Mouse (Mus musculus): Measurements from ENCODE around the gene Tagln2. TPM values are rescaled to one million over a fixed set of nuclear protein-coding genes. Genes with fewer than 3 reads are reported as not detected.

Tagln2 gene
- total and polyA plus RNA-seq, 2 experiments from 2014 or later = 203 to 235 TPM

GRCm38 (mm10) chr1:172463387-172464333 is 36.2 kb upstream of the Tagln2 start:
- TF ChIP-seq CTCF (IDR thresholded peaks at IDR 0.05; ENCODE audit: low read depth) = no peak
- TF ChIP-seq EP300 (IDR thresholded peaks at IDR 0.05; ENCODE audit: low read depth) = no peak
- WGBS = 74% methylated on average over 16 of the region's 16 CpGs
- ATAC-seq (ENCODE audit: insufficient read depth, low read depth) = no peak

GRCm38 (mm10) chr1:172468301-172468877 is 31.5 kb upstream of the Tagln2 start:
- Histone ChIP-seq H3K9me3 (replicated peaks; ENCODE audit: control insufficient read depth, low read length) (no peaks in the 10 kb centered on the region), H3K9ac (replicated peaks; ENCODE audit: low read depth, low read length) (no peak overlapping the region), H3K4me2 (ENCODE audit: low read depth, low read length) (no peak overlapping the region), H3K36me3 (replicated peaks; ENCODE audit: control insufficient read depth, insufficient read depth, low read length) (no peaks in the 10 kb centered on the region), H3K4me1 (ENCODE audit: control insufficient read depth, insufficient read depth) (no peaks in the 10 kb centered on the region), H3K27me3 (ENCODE audit: control insufficient read depth, insufficient read depth, low read length) (no peaks in the 10 kb centered on the region), H3K27ac (ENCODE audit: low read depth) (no peak overlapping the region), H3K4me3 (ENCODE audit: low read depth, low read length) (no peak overlapping the region)
- TF ChIP-seq CTCF (IDR thresholded peaks at IDR 0.05; ENCODE audit: low read depth) (no peak), EP300 (IDR thresholded peaks at IDR 0.05; ENCODE audit: low read depth) (no peak)
- ATAC-seq (ENCODE audit: insufficient read depth, low read depth) = no peak
- DNase-seq (ENCODE audit: low spot score) = no peak
- 81% methylated on average over 11 of the region's 11 CpGs for WGBS

More at GRCm38 (mm10) chr1:172463387-172464333, 36.2 kb upstream of the Tagln2 start:
- Histone ChIP-seq H3K4me2 (ENCODE audit: low read depth, low read length) (no peak overlapping the region), H3K36me3 (replicated peaks; ENCODE audit: control insufficient read depth, insufficient read depth, low read length) (no peaks in the 10 kb centered on the region), H3K4me1 (ENCODE audit: control insufficient read depth, insufficient read depth) (no peaks in the 10 kb centered on the region), H3K27me3 (ENCODE audit: control insufficient read depth, insufficient read depth, low read length) (no peaks in the 10 kb centered on the region), H3K9me3 (replicated peaks; ENCODE audit: control insufficient read depth, low read length) (no peaks in the 10 kb centered on the region), H3K4me3 (ENCODE audit: low read depth, low read length) (no peak overlapping the region), H3K27ac (ENCODE audit: low read depth) (no peak overlapping the region), H3K9ac (replicated peaks; ENCODE audit: low read depth, low read length) (no peak overlapping the region)
- DNase-seq (ENCODE audit: low spot score) = no peak

- Histone ChIP-seq H3K27ac (ENCODE audit: low read depth) (no peak overlapping the region), H3K4me1 (ENCODE audit: control insufficient read depth, insufficient read depth) (no peaks in the 10 kb centered on the region), H3K27me3 (ENCODE audit: control insufficient read depth, insufficient read depth, low read length) (no peaks in the 10 kb centered on the region), H3K4me3 (ENCODE audit: low read depth, low read length) (no peak overlapping the region), H3K9me3 (replicated peaks; ENCODE audit: control insufficient read depth, low read length) (no peaks in the 10 kb centered on the region), H3K36me3 (replicated peaks; ENCODE audit: control insufficient read depth, insufficient read depth, low read length) (no peaks in the 10 kb centered on the region), H3K9ac (replicated peaks; ENCODE audit: low read depth, low read length) (no peak overlapping the region), H3K4me2 (ENCODE audit: low read depth, low read length) (no peak overlapping the region)
- DNase-seq (ENCODE audit: low spot score) (no peak), ATAC-seq (ENCODE audit: insufficient read depth, low read depth) (no peak)
- WGBS = 59% methylated on average over 5 of the region's 5 CpGs
- TF ChIP-seq CTCF (IDR thresholded peaks at IDR 0.05; ENCODE audit: low read depth) = no peak
Measured at GRCm38 (mm10) chr1:172469373-172469772, 30.5 kb upstream of the Tagln2 start.

GRCm38 (mm10) chr1:172469810-172470448 is 29.9 kb upstream of the Tagln2 start:
- DNase-seq (ENCODE audit: low spot score) (no peak), ATAC-seq (ENCODE audit: insufficient read depth, low read depth) (no peak)
- Histone ChIP-seq H3K27me3 (ENCODE audit: control insufficient read depth, insufficient read depth, low read length) (no peaks in the 10 kb centered on the region), H3K9me3 (replicated peaks; ENCODE audit: control insufficient read depth, low read length) (no peaks in the 10 kb centered on the region), H3K27ac (ENCODE audit: low read depth) (no peak overlapping the region), H3K9ac (replicated peaks; ENCODE audit: low read depth, low read length) (no peak overlapping the region), H3K4me3 (ENCODE audit: low read depth, low read length) (no peak overlapping the region), H3K36me3 (replicated peaks; ENCODE audit: control insufficient read depth, insufficient read depth, low read length) (no peaks in the 10 kb centered on the region), H3K4me1 (ENCODE audit: control insufficient read depth, insufficient read depth) (no peaks in the 10 kb centered on the region), H3K4me2 (ENCODE audit: low read depth, low read length) (no peak overlapping the region)
- TF ChIP-seq EP300 (IDR thresholded peaks at IDR 0.05; ENCODE audit: low read depth) = no peak
- TF ChIP-seq CTCF (IDR thresholded peaks at IDR 0.05; ENCODE audit: low read depth) = no peak
- 45% methylated on average over 8 of the region's 8 CpGs for WGBS

GRCm38 (mm10) chr1:172472909-172473308 is 26.9 kb upstream of the Tagln2 start:
- ATAC-seq (ENCODE audit: insufficient read depth, low read depth) (no peak), DNase-seq (ENCODE audit: low spot score) (no peak)
- H3K27me3 ChIP-seq (ENCODE audit: control insufficient read depth, insufficient read depth, low read length) = no peaks in the 10 kb centered on the region
- H3K9me3 ChIP-seq (replicated peaks; ENCODE audit: control insufficient read depth, low read length) = no peaks in the 10 kb centered on the region
- H3K4me2 ChIP-seq (ENCODE audit: low read depth, low read length) = no peak overlapping the region
- H3K4me1 ChIP-seq (ENCODE audit: control insufficient read depth, insufficient read depth) = no peaks in the 10 kb centered on the region
- H3K36me3 ChIP-seq (replicated peaks; ENCODE audit: control insufficient read depth, insufficient read depth, low read length) = no peaks in the 10 kb centered on the region
- H3K9ac ChIP-seq (replicated peaks; ENCODE audit: low read depth, low read length) = no peak overlapping the region
- H3K27ac ChIP-seq (ENCODE audit: low read depth) = no peak overlapping the region
- H3K4me3 ChIP-seq (ENCODE audit: low read depth, low read length) = no peak overlapping the region
- TF ChIP-seq EP300 (IDR thresholded peaks at IDR 0.05; ENCODE audit: low read depth) (no peak), CTCF (IDR thresholded peaks at IDR 0.05; ENCODE audit: low read depth) (no peak)

Measured in heart, postnatal 0 days (tissue).